Mouse (Mus musculus): ENCODE measurements around the gene Zbtb34.

Gene Zbtb34

DNA sequence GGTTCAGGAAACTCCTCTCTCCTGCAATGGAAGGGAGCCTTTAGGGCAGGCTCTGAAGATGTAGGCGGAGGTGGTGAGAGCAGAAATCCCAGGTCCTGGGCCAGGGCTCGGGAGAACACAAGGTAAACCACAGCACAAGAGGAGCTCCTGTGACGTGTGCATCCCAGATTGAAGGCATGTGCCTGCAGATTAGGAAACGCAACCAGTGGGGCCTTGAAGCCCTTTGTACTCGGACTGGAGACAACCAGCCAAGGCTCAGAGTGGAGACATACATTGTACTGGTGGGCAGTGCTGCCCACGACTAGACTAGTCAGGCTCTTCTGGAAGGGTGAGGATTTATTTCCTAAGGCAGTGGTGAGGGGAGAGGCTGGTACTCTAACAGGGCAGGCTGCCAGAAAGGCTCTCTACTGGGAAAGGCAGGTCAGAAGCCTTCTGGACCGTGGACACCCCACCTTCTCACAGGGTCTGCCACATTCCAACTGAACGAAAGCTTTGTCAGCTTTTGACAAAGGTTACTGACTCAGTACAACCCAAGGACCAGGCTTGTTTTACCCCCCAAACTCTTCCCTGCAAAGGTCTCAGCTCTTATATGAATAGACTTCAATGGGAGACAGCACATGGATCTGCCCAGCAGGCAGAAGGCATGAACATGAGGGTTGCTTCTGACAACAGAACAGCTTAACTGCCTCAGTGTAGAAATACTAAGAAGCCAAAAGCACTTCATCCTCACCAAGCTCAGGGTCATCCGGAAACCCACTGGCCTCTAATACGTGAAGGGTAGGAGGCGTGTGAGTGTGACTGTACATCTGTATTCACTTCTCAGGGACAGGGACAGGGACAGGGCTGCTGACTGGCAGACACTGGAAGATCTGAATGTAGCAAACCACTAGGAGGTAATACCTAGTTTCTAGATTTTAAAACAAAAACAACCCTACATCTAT is 20.2 kb upstream of the Zbtb34 start:
- in situ Hi-C loops (cut with MboI; ENCODE audit: low pct_unique_long_range_greater_than_20kb in 1 of 2, low sequenced_read_pairs in 2 of 2, unreplicated experiment in 1 of 2), result no loop called here

DNA sequence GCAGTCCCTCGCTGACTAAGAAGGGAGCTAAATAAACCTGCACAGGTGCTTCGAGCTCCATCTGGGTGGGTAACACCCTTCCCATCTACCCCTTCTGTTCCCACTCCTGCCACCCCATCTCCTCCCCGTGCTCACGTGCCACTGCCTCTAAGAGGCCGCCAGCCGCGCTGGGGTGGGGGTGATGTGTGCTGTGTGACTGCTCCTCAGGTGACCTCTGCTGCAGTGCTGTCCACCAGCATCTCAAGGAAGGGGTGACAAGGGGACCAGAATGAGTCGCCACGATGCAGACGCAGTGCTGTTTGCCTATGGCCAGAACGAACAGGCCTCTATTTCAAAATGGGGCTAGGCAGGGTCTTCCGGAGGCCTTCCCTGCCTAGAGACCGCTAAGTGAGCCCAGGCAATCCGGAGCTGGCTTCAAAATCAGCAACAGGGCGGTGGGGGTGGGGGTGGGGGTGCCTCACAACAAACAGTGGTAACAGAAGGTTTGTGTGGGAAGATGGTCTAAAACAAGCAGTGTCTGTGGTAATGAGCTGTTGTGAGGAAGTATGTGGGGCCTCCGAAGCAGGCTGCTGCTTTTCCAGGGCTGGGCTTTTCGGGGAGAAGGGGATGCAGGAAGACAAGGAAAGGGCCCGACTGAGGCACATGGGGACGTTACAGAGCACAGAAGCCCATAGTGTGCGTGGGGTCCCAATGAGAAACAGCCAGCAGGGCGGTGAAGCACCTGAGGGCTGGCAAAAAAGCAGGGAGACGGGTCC is 18.2 kb upstream of the Zbtb34 start:
- in situ Hi-C loops (cut with MboI; ENCODE audit: low pct_unique_long_range_greater_than_20kb in 1 of 2, low sequenced_read_pairs in 2 of 2, unreplicated experiment in 1 of 2), result no loop called here

DNA sequence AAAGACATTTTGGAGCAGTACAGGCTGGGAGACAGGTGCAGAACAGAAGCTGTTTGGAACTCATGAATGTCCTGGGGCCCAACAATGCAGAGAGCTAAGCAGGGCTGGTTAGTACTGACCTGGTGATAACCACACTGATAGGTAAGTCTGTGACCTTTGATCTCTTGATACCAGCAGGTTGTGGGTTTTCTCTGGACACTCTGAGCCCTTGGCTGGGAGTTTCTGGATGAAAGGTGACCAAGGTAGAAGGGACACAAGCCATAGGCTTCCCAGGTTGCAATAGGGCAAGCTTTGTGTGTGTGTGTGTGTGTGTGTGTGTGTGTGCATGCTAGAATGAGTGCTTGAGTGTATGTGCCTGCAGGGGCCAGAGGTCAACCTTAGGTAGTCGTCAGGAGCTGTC is 15.7 kb upstream of the Zbtb34 start:
- in situ Hi-C loops (cut with MboI; ENCODE audit: low pct_unique_long_range_greater_than_20kb in 1 of 2, low sequenced_read_pairs in 2 of 2, unreplicated experiment in 1 of 2), result no loop called here

DNA sequence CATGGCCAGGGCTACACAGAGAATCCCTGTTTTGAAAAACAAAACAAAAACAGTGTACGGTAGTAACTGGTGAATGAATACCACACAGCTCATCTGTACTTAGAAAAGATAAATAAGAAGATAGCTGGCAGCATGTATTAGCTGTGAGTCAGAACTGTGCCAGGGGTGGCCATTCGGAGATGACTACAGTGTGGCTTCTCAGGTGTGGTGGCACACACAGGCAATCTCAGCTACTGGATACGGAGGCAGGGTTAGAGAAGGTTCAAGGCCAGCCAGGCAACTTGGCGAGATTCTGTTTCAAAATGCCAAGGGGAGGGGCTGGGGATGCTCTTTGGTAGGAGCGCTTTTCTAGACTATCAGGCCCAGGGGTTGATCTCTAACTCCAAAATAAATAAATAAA is 14.6 kb upstream of the Zbtb34 start:
- in situ Hi-C loops (cut with MboI; ENCODE audit: low pct_unique_long_range_greater_than_20kb in 1 of 2, low sequenced_read_pairs in 2 of 2, unreplicated experiment in 1 of 2), result no loop called here

DNA sequence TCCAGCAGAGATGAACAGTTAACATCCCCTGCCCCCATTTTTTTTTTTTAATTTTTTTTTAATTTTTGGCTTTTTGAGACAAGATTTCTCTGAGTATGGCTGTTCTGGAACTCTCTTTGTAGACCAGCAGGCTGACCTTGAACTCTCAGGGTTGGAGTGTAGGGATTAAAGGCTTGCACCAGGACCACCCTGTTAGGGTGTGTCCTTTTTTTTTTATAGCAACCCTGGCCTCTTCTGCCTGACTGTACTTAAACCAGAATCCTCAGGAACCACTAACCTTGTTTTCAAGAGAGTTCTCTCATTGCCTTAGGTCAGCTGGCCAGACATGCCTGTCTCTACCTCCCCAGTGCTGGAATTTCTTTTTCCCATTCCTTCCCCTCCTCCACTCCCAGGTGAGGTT is 13.7 kb upstream of the Zbtb34 start:
- in situ Hi-C loops (cut with MboI; ENCODE audit: low pct_unique_long_range_greater_than_20kb in 1 of 2, low sequenced_read_pairs in 2 of 2, unreplicated experiment in 1 of 2), result no loop called here

DNA sequence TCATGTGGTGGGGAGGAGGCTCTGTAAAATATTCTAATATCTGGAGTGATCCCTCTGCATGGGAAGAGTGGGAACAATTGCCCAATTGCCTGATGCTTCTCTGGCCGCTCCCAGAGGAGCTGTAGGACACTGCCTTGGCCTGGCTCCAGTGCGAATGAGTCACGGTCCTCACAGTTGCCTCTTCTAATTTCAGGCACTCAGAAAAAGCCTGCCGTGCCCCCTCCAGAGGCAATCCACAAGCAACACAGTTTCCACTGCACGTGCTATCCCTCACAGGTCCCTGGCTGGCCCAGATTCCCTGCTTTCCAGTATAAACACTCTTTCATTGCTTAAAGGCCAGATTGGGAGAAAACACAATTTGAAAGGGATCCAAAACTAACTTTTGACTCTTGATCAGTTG is 13.2 kb upstream of the Zbtb34 start:
- in situ Hi-C loops (cut with MboI; ENCODE audit: low pct_unique_long_range_greater_than_20kb in 1 of 2, low sequenced_read_pairs in 2 of 2, unreplicated experiment in 1 of 2), result no loop called here

DNA sequence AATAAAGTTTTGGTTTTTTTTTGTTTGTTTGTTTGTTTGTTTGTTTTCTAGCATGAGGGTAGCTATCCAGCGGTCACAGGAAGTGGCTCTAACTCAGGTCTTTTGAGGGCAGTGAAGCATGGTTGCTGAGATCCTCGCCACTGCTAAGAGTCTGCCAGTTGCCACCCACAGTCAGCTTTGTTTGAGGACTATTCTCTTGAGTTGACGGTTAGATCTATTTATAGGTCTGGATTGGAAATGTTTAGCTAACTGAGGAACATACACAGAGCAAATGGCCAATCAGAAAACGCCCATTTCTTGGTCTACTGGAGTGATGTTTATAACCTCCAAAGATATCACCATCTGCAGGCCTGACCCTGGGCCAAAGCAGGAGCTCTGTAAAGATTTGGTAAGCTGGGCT is 11.6 kb upstream of the Zbtb34 start:
- in situ Hi-C loops (cut with MboI; ENCODE audit: low pct_unique_long_range_greater_than_20kb in 1 of 2, low sequenced_read_pairs in 2 of 2, unreplicated experiment in 1 of 2), result no loop called here

DNA sequence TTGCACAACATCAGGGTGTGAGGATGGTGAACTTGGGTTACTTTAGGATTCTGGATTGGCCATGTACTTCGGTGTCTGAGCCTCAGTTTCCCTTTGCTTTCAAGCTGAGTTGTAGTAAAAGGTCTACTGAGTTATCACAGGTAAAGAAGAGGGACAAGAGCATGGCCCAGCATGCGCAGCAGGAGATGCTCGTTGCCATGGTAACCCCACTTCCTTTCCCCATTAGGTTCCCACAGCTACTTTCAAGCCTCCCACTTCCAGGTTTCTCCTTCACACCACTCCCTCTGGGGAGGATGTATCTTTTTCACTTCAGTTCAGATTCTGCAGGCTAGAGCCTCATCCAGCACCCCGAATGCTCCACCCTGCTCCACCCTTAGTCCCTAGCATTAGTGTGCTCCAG is 9.8 kb upstream of the Zbtb34 start:
- in situ Hi-C loops (cut with MboI; ENCODE audit: low pct_unique_long_range_greater_than_20kb in 1 of 2, low sequenced_read_pairs in 2 of 2, unreplicated experiment in 1 of 2), result no loop called here

DNA sequence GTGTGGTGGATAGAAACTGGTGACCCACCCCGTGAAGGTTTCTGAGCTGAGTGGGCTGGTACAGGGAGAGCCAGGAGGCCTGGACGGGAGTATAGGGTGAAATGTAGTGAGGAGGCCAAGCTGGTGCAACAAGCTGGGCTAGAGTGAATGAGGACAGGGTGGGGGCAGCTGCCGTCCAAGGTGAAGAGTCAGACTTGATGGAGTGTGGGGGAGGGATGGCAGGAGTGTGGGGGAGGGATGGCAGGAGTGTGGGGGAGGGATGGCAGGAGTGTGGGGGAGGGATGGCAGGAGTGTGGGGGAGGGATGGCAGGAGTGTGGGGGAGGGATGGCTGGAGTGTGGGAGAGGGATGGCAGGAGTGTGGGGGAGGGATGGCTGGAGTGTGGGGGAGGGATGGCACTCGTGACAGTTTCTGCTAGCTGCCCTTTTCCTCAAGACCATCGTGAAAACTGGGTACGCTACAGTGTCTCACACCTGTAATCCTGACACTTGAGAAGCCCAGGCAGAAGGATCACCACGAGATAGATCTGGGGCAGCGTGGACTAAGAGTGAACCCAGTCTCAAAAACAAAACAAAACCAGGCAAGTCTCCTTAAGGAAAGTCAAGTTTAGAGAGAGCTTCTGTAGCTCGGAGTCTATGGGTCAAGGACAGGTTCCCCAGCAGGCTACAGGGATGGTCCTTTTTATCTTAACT is 9.0 kb upstream of the Zbtb34 start:
- in situ Hi-C loops (cut with MboI; ENCODE audit: low pct_unique_long_range_greater_than_20kb in 1 of 2, low sequenced_read_pairs in 2 of 2, unreplicated experiment in 1 of 2), result no loop called here

DNA sequence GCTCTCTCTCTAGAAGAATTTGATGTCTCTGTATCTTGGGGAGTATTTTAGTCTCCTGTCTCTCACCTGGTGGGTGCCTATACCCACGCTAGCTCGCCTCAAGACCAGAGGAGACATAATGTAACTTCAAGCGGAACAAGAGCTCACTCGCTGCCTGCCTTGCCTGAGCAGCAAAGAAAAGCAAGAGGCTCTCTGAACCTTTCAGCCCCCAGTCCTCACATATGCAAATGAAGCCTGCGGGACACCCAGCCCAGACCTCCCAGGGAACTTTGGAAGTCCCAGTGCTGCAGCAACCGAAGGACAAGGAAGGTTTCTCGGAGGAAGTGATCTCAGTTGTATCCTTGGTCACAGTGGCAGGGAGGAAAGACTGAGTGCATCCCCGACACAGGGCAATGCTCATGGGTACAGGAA is 8.4 kb upstream of the Zbtb34 start:
- in situ Hi-C loops (cut with MboI; ENCODE audit: low pct_unique_long_range_greater_than_20kb in 1 of 2, low sequenced_read_pairs in 2 of 2, unreplicated experiment in 1 of 2), result no loop called here

DNA sequence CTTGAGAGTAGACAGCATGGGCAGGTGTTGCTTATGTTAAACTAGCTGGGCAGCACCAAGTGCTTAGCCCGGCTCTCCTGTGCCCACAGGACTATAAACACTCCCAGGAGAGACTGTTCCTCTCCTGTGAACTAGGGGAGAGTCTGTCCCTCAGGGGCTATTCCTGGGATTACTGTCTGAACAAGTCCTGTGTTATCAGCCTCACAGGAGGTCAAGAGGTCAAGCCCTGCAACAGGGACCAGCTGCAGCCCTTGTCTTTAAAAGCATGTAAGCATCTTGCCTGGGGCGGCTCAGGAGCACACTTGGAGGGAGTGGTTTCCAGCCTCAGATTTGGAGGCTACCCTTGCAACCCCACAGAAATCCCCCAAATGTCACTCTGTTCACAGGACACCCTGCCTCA is 7.3 kb upstream of the Zbtb34 start:
- in situ Hi-C loops (cut with MboI; ENCODE audit: low pct_unique_long_range_greater_than_20kb in 1 of 2, low sequenced_read_pairs in 2 of 2, unreplicated experiment in 1 of 2), result no loop called here

DNA sequence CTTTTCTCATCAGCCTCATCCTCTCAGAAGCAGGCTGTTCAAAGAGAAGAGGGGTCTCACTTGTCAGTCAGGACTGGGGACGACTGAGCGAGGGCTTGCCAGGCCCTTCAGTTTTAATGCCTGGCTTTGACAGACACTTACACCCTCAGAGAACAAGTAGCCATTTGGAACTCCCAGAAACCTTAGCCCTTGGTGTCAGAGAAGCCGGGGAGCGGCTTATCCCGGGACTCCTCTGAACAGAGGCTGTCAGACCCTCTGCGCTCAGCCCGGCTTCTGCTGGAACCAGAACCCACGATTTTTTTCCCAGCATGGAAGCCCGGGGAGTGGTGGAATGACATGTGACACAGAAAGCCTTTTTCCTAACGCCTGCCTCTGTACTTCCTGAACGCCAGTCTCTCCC is 6.1 kb upstream of the Zbtb34 start:
- in situ Hi-C loops (cut with MboI; ENCODE audit: low pct_unique_long_range_greater_than_20kb in 1 of 2, low sequenced_read_pairs in 2 of 2, unreplicated experiment in 1 of 2), result no loop called here

DNA sequence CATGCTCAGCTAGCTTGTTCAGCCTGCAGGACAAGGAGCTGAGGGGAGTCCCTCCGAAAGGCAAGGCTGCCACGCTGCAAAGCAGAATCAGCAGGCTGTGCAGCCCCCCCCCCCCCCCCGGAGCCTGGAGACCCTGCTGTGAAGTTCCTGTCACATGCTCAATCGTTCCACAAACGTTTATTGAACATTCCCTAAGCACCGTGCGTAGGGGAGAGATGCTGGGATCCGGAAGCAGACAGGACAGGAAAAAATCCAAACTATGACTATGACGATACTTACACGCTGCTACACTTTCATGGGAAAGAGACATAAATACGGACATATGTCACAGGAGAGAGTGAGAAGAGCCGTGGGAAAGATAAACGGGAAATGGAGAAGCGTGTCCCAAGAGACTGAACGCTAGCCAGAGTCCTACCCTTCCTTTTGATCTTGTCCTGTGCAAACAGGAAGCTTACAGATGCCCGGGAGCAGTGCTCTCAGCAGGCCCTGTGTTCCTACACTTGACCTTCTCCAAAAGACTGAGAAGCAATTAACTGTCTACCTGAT is 5.0 kb upstream of the Zbtb34 start:
- in situ Hi-C loops (cut with MboI; ENCODE audit: low pct_unique_long_range_greater_than_20kb in 1 of 2, low sequenced_read_pairs in 2 of 2, unreplicated experiment in 1 of 2), result no loop called here

DNA sequence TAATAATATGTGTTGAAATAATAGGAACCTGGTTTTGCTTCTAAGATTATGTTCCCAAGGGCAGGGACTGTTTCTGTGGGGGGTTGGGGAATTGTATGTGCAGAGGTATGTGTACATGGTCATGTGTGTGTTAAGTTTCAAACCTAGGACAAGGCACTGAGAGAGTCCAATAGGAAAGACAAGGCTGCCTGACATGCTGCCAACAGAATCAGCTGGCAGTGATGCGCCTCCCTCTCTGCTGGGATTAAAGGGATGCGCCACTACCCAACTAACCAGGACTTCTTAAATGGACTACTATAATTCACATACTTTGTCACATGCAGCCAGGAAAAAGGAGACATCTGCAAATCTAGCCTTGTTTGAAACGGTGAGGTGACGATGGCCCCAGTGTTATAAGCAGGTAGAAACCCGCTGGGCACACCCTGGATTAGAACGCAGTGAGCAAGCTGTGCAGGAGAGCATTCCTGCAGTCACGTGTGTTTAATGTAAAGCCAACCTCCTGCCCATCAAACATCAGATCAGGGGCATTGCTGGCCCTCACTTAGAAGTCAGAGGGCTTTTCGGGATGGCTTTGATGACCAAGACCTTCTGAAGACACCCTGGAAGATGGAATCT is 4.0 kb upstream of the Zbtb34 start:
- in situ Hi-C loops (cut with MboI; ENCODE audit: low pct_unique_long_range_greater_than_20kb in 1 of 2, low sequenced_read_pairs in 2 of 2, unreplicated experiment in 1 of 2), result no loop called here

DNA sequence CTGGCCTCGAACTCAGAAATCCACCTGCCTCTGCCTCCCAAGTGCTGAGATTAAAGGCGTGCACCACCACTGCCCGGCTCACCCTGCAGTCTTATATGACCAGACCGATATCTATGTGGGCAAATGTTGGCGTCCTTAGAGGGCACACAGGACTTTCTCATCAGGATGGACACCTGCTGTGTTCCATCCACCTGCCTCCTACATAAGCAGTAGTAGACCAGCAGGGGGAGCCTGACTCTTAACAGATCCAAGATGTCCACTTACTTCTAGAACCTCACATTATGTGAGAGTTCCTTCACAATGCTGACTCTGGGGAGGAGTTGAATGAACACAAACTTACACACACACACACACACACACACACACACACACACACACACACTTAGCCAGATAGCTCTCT is 1.8 kb upstream of the Zbtb34 start:
- in situ Hi-C loops (cut with MboI; ENCODE audit: low pct_unique_long_range_greater_than_20kb in 1 of 2, low sequenced_read_pairs in 2 of 2, unreplicated experiment in 1 of 2), result no loop called here

DNA sequence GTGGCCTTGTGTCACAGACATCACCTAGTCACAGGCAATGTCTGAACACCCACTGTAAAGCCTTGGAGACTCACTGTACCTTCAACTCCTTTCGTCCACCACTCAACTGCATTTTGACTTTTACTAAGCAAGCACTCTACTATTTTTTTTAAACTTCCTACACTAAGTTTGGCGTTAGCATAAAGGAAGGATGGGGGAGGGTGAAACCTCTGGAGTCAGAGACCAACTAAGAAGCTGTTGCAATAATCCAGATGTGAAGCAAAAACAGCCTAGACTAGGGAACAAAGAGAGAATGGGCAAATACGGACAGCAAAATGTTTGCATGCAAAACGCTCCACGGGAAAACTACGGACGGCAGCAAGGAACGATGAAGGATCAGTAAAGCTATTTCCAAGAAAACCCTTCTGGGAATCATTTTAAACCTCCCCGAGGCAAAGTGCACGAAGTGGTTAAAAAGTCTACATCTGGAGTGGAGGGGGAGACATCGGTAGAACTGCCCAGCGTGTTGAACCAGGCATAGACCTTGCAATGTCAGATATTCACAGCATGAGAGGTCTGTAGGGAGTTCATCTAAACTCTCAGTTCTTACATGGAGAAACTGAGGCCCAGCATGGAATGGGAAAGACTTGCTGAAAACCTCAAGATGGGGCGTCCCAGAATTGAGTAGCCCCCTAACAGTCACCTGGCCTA is 898 bp downstream of the Zbtb34 start:
- in situ Hi-C loops (cut with MboI; ENCODE audit: low pct_unique_long_range_greater_than_20kb in 1 of 2, low sequenced_read_pairs in 2 of 2, unreplicated experiment in 1 of 2), result no loop called here

DNA sequence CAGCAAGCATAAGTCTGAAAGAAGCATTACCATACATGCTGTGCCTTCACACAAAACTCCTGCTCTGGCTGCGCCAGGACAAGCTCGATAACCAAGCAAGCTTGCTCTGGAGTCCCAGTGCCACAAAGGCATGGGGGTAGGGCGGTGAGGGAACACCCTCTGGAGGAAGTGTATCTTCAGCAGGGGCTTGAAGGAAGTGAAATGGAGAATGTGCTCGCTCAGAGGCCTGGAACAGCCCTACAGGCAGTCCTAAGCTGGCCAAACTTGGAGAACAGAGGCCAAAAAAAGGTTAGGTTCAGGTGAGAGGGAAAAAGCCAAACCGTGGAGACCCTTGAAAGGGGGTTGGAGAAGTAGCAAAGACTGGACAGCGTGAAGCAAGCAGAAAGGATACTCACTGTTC is 1.8 kb downstream of the Zbtb34 start:
- in situ Hi-C loops (cut with MboI; ENCODE audit: low pct_unique_long_range_greater_than_20kb in 1 of 2, low sequenced_read_pairs in 2 of 2, unreplicated experiment in 1 of 2), result no loop called here
